Mouse (Mus musculus) spleen, postnatal 10 days (tissue): ENCODE data around the gene Ctnnbip1.
A peak's percentile ranks its signal among the peaks of the same experiment; 100 is the strongest.
"Not testable (repeated sequence)": the region's sequence is repeated elsewhere in the genome, so short reads cannot be mapped to it uniquely, and the experiment has no call there.

Source experiments
- DNase-seq, 2 experiments: peaks; one replicate each; pipeline ENCODE4 v3.0.0; 2021 to 2022; ENCODE audit warnings: low spot score in 2 of 2

Ctnnbip1 gene

DNA sequence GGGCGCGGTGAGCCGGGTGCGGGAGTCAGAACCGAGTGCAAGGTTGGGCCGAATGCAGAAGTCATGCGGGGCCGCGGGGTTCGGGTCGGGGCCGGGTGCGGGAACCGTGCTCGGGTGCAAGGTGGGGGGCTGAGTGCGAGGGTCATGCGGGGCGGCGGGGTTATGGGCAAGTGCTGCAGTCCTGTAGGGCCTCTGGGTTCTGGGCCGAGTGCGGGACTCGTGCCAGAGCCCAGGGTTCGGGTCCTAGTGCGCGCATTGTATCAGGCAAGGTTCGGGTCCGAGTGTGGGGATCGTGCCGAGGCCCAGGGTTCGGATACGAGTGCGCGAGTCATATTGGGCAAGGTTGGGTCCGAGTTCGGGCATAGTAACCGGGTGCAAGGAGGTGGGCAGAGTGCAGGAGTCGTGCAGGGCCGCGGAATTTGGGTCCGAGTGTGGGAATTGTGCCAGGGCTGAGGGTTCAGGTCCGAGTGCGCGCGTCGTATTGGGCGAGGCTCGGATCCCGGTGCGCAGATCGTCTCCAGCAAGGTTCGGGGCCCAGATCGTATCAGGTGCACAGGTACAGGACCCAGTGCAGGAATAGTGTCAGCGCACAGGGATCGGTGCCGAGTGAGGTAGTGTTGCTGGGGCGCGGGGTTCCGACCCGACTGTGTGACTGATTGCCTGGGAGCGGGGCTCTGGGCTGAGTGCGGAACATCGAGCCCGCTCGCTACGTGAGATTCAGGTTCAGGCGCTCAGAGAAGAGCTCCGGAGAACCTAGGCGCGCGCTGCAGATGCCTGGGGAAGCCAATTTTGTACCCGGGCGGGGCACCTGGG lies 69.0 kb downstream of the Ctnnbip1 start:
- DNase-seq = no peak

DNA sequence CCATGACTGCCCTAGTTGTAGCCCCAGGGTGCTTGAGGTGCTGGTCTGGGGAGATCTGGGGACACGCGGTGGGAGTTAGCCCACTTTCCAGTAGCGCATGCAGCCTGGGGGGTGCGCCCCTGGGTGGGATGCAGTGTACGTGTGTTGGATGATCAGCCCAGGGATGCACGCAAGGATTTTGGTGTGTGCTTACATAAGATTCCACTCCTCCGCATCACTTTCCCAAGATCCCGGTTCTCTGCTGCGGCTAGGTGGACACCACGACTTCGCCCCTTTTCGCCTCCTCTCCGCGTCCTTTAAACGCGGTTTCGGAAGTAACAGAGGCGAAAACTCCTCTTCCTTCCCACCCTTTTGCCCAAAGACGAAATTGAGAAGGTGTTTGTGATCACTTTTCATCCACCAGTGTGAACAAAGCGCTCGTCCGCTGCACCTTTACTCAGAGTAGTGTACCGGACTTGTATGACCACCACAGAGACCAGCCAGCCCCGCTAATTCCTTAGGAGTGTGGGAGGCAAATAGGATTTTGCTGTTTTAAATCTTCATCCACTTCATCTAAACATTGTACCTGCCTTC lies 69.6 kb downstream of the Ctnnbip1 start:
- DNase-seq = no peak

DNA sequence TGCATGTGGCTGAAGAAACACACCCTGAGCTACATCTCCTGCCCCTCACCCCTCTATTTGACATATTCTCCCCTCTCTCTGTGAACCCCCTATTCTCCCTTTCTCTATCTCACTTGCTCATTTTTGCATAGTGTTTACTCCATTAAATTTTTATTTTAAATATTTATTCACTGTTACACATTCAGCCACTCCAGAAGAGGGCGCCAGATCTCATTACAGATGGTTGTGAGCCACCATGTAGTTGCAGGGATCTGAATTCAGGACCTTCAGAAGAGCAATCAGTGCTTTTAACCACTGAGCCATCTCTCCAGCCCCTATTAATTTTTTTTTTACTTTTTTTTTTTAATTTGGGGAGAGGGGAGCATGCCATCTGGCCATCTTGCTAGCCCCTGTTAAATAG lies 72.2 kb downstream of the Ctnnbip1 start:
- no peak for DNase-seq

DNA sequence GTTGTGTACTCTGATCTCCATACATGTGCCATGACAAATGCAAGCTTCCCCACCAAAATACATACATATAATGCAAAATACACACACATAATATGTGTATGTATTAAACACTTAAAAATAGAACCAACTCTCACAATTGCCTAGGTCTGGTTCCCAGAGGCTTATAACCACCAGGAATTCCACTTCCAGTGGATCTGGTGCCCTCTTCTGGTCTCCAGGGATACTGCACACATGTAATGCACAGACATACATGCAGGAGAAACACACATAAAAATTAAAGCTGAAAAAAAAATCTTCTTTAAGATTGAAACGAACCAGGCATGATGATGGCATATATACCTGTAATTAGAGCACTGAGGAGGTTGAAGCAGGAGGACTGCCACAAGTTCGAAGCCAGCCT lies 73.5 kb downstream of the Ctnnbip1 start:
- DNase-seq = no peak

DNA sequence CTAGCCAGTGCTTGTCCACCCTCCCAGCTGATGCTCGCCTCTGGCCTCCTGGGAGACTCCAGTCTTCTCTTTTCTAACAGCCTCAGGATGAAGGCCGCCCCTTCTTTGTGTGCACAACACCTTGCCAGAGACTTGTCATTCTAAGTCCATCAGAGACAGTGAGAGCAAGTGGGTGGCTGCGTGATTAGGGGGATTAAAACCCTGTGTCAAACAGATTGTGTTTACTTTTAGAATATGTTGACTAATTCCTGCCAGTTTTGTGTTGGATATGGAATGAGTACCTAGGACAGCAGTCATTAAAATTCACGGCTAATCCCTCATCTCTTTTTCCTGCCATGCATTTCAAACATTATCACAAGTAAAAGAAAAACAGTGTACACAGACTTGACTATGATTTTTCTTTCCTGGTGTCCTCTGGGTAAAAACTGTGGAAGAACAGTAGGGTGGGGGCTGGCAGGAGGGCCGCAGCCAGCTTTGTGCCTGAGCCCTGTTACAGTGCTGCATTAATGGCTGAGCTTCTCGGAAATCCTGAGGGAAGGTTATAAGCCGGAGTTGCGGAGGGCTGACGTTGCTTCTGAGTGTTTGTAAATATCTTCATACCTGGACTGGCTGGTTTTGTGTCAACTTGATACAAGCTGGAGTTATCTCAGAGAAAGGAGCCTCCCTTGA lies 77.0 kb downstream of the Ctnnbip1 start:
- DNase-seq = no peak

DNA sequence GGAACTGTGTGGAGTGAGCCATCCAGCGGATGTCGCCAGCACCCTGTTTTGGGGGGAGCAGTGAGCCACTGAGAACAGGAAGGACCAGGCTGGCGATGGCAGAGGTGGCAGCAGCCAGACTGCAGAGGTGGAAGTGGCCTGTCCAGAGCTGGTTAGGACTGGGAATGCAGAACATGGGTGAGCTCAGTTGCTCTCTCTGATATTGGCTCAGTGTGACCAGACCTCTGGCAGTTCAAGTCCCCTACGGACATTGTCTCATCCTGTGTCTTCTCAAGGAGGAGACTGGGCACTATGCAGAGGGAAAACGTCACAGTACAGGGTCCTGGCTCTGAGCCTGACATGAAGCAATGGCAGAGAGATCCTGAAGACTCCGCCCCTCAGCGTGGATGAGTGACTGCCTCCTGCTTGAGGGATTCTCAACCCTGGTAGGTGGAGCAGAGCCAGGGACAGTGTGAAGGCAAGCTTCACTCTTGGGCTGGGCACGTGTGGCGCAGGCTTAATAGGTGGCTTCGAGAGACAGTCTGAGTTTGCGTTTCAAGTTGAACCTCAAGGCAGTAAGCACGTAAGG lies 79.7 kb downstream of the Ctnnbip1 start:
- DNase-seq = no peak

DNA sequence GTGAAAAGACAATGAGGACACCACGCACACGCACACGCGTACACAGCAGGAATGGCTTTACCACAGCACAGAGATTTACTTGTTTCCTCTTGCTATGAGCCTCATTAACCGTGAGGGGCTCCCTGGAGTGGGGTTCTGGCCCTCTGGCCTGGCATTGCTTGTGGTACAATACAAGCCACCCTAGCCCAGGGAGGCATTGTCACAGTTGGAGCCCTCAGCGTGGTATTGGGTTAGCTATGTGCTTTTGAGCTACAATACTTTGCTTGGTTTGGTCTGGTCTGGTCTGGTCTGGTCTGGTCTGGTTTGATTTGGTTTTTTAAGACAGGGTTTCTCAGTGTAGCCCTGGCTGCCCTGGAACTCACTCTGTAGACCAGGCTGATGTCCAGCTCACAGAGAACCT lies 81.5 kb downstream of the Ctnnbip1 start:
- DNase-seq = no peak

DNA sequence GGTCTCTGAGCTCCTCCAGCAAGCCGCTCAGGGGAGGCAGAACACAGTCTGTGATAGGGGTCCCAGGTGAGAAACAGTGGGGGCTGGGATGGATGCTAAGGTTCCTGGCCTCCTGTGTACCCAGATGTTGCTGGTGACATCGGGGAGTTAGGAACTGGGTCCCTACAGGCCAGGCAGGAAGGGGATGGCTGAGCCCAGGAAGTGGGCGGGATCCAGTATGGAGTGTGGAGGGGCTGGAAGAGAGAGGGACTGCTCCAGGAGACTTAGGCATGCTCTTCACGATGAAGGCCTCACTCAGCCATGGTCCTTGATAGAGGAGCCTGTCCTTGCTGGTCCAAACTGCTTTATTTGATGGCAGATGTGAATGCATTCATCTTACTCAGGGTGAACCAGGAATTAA lies 82.1 kb downstream of the Ctnnbip1 start:
- no peak for DNase-seq

DNA sequence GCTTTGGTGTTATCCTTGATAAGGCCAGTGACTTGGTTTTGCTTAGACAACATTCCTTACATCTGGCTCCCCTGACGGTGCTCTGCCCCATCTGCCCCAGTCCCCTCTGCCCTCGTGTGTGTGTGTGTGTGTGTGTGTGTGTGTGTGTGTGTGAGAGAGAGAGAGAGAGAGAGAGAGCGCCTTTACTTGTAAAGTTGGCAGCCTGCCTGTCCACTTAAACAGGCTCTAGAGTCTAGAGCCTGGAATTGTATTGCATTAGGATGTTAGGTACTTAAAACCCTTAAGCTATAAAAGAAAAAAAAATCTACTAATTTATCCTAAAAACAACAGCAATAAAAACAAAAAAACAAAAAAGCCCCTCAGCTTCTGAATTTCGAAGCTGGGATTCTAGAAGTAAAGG lies 83.4 kb downstream of the Ctnnbip1 start:
- no peak for DNase-seq

DNA sequence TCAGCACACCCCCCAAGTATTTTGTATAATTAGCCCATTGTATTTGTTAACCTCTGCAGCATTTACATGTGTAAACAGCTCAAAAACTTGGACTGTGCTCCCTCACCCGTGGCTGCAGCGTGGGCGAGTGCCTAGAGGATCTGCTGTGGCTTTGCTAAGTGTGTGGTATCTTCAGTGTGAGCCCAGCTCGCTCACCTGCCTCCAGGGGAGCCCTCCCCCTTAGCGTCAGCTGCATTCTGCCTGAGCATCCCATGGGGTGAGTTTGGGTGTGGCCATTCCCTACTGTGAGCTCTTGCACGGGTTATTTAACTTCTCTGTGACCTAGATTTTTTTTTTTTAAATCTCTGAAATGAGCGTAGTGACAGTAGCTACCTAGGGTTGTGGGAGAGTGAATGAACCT lies 84.2 kb downstream of the Ctnnbip1 start:
- no peak for DNase-seq

DNA sequence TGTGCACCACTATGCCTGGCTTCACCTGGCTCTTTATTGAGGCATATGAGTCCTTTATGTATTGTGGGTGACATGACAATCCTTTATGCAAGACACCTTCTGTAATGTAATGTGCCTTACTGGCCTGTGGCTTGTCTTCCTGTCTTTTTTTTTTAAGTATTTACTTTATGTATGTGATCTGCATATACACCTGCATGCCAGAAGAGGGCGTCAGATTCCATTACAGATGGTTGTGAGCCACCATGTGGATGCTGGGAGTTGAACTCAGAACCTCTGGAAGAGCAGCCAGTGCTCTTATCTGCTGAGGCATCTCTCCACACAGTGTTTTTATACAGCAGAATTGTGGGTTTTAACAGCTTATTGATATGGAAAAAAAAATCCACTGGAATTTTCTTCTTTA lies 85.8 kb downstream of the Ctnnbip1 start:
- no peak for DNase-seq

DNA sequence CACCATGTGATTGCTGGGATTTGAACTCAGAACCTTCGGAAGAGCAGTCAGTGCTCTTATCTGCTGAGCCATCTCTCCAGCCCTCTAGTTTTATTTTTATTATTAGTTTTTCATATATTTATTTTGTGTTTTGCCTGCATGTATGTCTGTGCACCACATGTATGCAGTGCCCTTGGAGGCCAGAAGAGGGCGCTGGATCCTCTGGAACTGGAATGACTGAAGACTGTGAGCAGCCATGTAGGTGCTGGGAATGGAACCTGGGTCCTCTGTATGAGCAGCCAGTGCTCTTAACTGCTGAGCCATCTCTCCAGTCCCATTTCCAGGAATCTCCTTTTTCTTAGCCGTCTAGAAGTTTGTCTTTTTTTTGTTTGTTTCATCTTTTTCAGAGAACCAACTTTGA lies 86.5 kb downstream of the Ctnnbip1 start:
- no peak for DNase-seq

DNA sequence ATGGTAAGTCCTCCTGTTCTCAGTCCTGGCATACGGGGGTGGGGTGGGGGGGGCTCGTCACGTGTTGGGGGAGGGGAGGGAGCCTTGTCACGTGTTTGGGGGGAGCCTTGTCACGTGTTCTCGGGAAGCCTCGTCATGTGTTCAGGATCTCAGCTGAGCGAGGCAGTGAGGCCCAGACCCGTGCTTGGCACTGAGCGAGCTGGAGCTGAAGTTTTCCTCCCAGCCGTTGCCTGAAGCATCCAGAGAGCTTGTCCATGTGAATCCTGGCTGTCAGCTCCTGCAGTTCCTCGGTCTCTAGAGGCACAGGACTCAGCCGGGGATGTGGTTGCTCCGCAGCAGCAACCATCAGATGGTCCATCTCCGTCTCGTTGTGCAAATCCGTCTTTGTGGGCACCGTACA lies 88.0 kb downstream of the Ctnnbip1 start:
- no peak for DNase-seq

DNA sequence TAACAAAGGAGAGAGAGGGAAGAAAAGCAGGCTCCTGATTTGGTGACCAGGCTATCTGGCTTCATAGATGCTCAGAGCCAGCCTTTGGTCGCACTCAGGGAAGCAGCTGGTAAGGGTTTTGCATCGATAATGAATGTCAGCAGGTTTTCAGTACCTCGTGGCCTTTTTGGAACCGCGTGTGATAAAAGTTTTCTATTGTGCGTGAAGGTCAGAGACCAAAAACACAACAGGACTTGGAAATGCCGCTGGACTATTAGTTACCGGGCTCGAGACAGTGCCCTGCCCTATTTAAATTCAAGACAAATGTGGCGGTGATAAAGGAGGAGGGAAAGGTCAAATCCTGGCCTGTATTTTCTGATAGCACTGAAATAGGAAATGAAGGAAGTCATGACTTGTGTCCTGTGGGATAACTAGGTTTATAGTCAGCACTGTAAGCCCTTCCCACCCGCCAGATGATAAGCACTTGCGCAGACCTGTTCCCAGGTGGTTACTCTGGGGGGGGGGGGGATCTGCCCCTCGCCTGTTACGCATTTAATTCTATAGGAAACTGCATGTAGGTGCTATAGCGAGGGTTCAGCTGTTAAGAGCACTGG lies 88.8 kb downstream of the Ctnnbip1 start:
- DNase-seq = no peak

DNA sequence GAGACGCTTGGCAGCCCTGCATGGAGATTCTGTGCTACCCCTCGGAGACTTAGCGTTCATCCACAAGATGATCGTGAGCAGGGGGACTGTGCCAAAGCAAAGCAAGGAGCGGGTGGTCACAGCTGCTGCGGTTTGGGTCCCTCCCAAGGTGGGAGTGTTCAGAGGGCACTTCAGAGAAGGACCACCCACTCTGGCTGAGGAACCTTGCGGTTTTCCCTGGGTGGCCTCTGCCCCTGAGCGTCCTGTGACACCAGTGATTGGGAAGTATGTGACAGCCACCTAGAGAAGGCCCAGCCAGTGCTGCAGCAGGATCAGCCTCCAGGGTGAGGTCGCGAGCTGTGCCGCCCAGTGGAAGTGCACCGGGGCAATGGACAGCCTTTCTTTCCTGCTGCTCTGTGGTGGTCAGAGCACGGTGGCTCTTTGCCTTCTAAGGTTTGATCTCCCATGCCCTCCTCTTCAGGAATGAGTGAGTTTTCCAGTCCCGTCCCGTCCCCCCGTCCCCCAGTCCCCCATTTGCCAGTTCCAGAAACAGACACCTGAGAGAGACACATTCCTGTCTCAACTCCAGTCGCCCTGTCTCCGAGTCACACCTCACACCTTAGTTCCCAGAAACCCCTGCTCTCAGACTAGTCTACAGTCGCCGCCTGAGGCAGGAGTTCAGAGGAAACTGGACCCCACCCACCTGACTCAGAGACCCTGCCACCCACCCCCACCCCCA lies 89.7 kb downstream of the Ctnnbip1 start:
- no peak for DNase-seq

DNA sequence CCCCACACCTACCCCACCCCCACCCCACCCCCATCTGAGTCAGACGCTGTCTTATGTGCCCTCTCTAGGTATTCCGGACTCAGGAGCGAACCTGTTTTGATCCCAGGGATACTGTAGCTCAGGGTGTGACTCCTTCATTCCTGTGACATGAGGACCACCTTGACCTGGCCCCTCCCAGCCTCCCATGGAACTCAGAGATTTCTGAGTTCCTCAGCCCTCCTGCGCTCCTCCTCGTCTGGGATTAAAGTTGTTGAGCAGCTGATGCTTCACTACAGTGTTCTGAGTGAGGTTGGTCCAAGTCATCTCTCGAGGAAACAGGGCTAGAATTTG lies 90.2 kb downstream of the Ctnnbip1 start:
- no peak for DNase-seq

DNA sequence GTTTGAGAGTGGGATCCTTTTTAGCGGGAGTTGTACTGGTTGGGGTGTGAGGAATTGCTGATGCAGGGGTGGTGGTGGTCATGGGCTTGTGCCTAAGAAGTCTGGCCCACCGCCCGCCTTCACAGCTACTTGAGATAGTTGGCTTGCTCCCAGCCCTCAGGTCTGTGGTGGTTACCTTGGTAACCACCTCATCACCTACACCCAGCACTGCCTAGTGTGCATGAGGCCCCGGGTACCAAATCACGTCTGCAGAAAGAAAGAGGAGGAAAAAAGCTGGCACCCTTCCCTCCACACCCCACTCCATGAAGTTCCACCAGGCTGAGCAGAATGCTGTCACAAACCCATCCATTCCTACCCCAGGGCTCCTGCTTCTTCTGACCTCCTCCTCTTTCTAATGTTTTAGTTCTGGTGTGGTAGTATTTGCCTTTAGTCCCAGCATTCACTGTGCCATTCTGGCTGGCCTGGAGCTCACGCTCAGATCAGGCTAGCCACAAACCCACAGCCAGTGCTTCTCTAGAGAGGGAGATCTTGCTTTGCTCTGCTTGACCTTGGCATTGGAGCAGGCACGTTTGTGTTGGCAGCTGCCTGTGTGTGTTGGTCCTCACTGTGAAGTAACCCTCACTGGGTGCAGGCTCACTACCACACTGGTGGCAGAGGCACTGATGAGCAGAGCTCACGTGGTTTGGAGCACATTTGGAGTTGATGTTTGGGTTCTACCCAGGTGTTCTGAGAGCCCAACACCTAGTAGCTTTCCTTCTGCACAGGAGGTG lies 91.4 kb downstream of the Ctnnbip1 start:
- DNase-seq = no peak

DNA sequence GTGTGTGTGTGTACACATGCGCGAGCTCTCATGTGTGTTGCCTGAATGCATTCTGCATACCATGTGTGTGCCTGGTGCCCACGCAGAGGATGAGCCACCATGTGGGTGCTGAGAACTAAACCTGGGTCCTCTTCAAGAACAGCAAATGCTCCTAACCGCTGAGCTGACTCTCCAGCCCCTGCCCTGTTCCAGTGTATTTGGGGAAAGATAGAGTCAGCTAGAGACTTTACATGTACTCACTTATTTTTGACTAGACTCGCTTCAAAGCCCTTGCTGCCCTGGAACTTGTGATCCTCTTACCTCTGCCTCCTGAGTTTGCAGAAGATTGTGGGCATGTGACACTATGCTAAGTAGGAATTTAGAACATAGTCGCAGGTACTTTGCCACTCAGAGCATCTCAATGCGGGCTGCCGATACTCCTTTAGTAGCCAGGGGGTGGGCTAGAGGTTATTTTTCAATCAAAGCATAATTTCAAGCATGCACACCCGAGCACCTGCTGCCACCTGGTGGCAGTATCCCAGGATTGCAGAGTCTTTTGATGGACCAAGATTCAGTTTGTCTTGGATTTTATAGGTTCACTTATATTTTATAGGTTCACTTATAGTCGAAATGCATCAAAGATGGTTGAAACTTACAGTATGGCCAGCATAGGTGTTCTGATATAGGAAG lies 93.5 kb downstream of the Ctnnbip1 start:
- peak in 1 of 2 experiments; percentile 65 for DNase-seq

DNA sequence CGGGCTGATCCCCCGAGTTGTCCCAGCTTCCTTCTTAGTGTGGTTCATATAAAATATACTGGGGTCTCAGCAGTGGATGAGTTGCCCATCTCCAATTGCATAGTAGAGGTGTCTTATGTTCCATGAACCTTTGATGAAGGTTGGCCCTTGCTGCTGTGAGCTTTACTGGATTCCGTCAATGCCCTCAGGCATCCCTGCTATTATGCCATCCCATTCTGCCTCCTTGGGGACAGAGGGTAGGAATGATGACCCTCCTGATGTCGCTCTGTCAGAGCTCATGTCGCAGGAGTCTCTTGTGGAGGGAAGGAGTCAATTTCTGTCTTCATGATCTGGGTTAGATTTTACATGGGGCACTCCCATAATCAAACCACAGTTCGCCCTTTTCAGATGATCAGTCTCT lies 95.5 kb downstream of the Ctnnbip1 start:
- not testable (repeated sequence) for DNase-seq

DNA sequence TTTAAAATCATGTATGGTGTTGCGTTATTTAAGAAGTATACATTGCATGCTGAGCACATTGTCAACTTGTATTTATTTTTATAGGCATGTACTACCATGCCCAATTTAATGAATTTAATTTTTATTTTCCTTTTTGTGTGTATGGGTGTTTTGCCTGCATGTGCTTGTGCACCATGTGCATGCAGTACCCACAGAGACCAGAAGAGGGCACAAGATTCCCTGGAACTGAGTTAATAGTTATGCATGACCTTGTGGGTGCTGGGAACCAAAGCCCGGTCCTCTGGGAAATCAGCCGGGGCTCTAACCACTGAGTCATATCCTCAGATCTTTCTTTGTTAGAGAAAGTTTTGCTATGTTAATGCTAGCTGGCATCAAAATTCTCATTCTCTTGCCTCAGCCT lies 96.8 kb downstream of the Ctnnbip1 start:
- no peak for DNase-seq
